Mouse (Mus musculus) olfactory bulb, adult 2 months (tissue): ENCODE results near the gene Zbtb21.

Source experiments
- CTCF ChIP-seq: fragments of 200-500 bp; IDR thresholded peaks from 2 replicates; pipeline ENCODE4 v1.5.1; 2012; ENCODE audit warnings: low read depth, mild to moderate bottlenecking, low read length, moderate library complexity; ENCODE audit not compliant: insufficient read depth
- POLR2A ChIP-seq: fragments of 200-500 bp; IDR thresholded peaks from 2 replicates; pipeline ENCODE4 v1.6.1; 2012; ENCODE audit warnings: mild to moderate bottlenecking, low read depth, low read length, moderate library complexity; ENCODE audit not compliant: insufficient read depth

DNA sequence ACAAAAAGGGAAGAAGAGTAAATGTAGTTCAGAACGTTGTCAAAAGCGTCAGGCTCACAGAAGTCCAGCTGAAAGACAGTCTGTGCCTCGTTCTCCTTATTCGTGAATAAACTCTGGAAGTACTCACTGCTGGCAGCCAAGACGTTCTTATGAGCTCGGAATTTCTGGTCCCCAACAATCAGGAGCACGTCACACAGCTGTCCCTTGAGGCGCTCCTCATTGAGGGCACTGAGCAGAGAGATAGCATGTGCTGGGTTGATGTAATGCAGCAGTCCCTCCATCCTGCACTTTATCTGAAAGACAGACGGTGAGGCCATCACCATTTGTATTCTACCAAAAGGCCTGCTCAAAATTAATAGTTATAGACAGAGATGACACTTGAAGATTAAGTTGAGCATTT lies 9.6 kb downstream of the Zbtb21 start:
- TF ChIP-seq CTCF: no peak
- TF ChIP-seq POLR2A: no peak
